Mouse (Mus musculus) lung, embryonic 15.5 days (tissue): Measurements from ENCODE around the gene Olfr60. TPM values are rescaled to one million over a fixed set of nuclear protein-coding genes. Genes with fewer than 3 reads are reported as not detected.

ENCODE experiments used
- ATAC-seq: fragments of 200-750 bp; cut with Nextera tagmentation; 2 replicates; pipeline ENCODE4 v1.8.0; 2017; ENCODE audit warnings: moderate number of reproducible peaks, borderline replicate concordance; ENCODE audit not compliant: low FRiP score, low TSS enrichment; ENCODE audit errors: extremely low read depth
- H3K27ac ChIP-seq: fragments of 300-500 bp; sonication (generic); 2 replicates; pipeline ENCODE4 v1.5.1; 2015; ENCODE audit warnings: moderate library complexity, mild to moderate bottlenecking, inconsistent platforms
- H3K27me3 ChIP-seq: fragments of 300-500 bp; sonication (generic); 2 replicates; pipeline ENCODE4 v1.6.1; 2015; ENCODE audit warnings: inconsistent platforms
- H3K36me3 ChIP-seq: fragments of 300-500 bp; sonication (generic); 2 replicates; pipeline ENCODE4 v1.6.1; 2015; ENCODE audit warnings: inconsistent platforms
- H3K4me1 ChIP-seq: fragments of 300-500 bp; sonication (generic); 2 replicates; pipeline ENCODE4 v1.6.1; 2015; ENCODE audit warnings: inconsistent platforms
- H3K4me2 ChIP-seq: fragments of 300-500 bp; sonication (generic); 2 replicates; pipeline ENCODE4 v1.6.1; 2015; ENCODE audit warnings: inconsistent platforms, mild to moderate bottlenecking, moderate library complexity
- H3K4me3 ChIP-seq: fragments of 300-500 bp; sonication (generic); 2 replicates; pipeline ENCODE4 v1.5.1; 2015; ENCODE audit warnings: mild to moderate bottlenecking, inconsistent platforms
- H3K9ac ChIP-seq: fragments of 300-500 bp; sonication (generic); 2 replicates; pipeline ENCODE4 v1.6.1; 2015; ENCODE audit warnings: inconsistent platforms
- H3K9me3 ChIP-seq: fragments of 300-500 bp; sonication (generic); 2 replicates; pipeline ENCODE4 v1.6.1; 2016; ENCODE audit warnings: inconsistent platforms
- WGBS: fragments of 180-500 bp; shearing (Covaris S2); methylation state at CpG from one replicate; pipeline ENCODE4 v1.1.7; 2015; 5-methylcytosine and 5-hydroxymethylcytosine counted together
- polyA plus RNA-seq: library from polyadenylated mRNA; unstranded; fragments of >200 nt; fragmentation: Nextera tagmentation; extraction: Ambion mirVana; gene quantifications from 2 replicates; pipeline ENCODE4 v1.2.1, GENCODE M21; 2015

Olfr60 gene
- polyA plus RNA-seq, 1 experiment from 2014 or later, result not detected

GRCm38 (mm10) chr7:140295746-140296145, 65.7 kb downstream of the Olfr60 start:
- Histone ChIP-seq H3K27me3 (no peaks in the 10 kb centered on the region), H3K27ac (no peak overlapping the region), H3K9ac (no peak overlapping the region), H3K9me3 (no peaks in the 10 kb centered on the region), H3K36me3 (no peaks in the 10 kb centered on the region), H3K4me3 (no peak overlapping the region), H3K4me2 (no peak overlapping the region), H3K4me1 (no peaks in the 10 kb centered on the region)
- ATAC-seq, result no peak
- 82% methylated on average over 9 of the region's 9 CpGs for WGBS

Other genes with a start within 250 kb of the Olfr60 start
- 21.6 and 22.3 TPM in 2 replicates for gene Paox, start 245.9 kb downstream of the Olfr60 start, polyA plus RNA-seq
- gene Echs1, start 245.2 kb downstream of the Olfr60 start, polyA plus RNA-seq, result 145 and 147 TPM in 2 replicates
- 25.2 and 26.2 TPM in 2 replicates for gene Mtg1, start 224.1 kb downstream of the Olfr60 start, polyA plus RNA-seq
- 0.11 and 0.27 TPM in 2 replicates for gene Sprn, start 206.8 kb downstream of the Olfr60 start, polyA plus RNA-seq
- not detected in 2 replicates for gene Olfr522, start 196.9 kb downstream of the Olfr60 start, polyA plus RNA-seq
- gene Olfr523, start 188.5 kb downstream of the Olfr60 start, polyA plus RNA-seq, result not detected in 2 replicates
- 0.05 TPM in 1 of 2 replicates, not detected in the other for gene Olfr524, start 155.7 kb downstream of the Olfr60 start, polyA plus RNA-seq
- 0.44 and 3.1 TPM in 2 replicates for gene Cd163l1, start 143.4 kb downstream of the Olfr60 start, polyA plus RNA-seq
- 0.19 TPM in 1 of 2 replicates, not detected in the other for gene 5830411N06Rik, start 114.4 kb downstream of the Olfr60 start, polyA plus RNA-seq
- not detected in 2 replicates for gene Olfr525, start 40.8 kb downstream of the Olfr60 start, polyA plus RNA-seq
- not detected in 2 replicates for gene Olfr527, start 27.7 kb downstream of the Olfr60 start, polyA plus RNA-seq
- gene Olfr530, start 14.7 kb upstream of the Olfr60 start, polyA plus RNA-seq, result not detected in 2 replicates
- gene Olfr531, start 41.2 kb upstream of the Olfr60 start, polyA plus RNA-seq, result not detected in 2 replicates
- gene Olfr532, start 60.0 kb upstream of the Olfr60 start, polyA plus RNA-seq, result not detected in 2 replicates
- not detected in 2 replicates for gene Olfr533, start 101.7 kb upstream of the Olfr60 start, polyA plus RNA-seq
- gene Olfr535, start 122.5 kb upstream of the Olfr60 start, polyA plus RNA-seq, result not detected in 2 replicates
- not detected in 2 replicates for gene Olfr536, start 145.7 kb upstream of the Olfr60 start, polyA plus RNA-seq
- gene Olfr538, start 206.2 kb upstream of the Olfr60 start, polyA plus RNA-seq, result not detected in 2 replicates
- gene Olfr46, start 239.6 kb upstream of the Olfr60 start, polyA plus RNA-seq, result not detected in 2 replicates